Mouse (Mus musculus): ENCODE data around the gene Ctrc.
A peak's percentile ranks its signal among the peaks of the same experiment; 100 is the strongest.

The Ctrc gene

DNA sequence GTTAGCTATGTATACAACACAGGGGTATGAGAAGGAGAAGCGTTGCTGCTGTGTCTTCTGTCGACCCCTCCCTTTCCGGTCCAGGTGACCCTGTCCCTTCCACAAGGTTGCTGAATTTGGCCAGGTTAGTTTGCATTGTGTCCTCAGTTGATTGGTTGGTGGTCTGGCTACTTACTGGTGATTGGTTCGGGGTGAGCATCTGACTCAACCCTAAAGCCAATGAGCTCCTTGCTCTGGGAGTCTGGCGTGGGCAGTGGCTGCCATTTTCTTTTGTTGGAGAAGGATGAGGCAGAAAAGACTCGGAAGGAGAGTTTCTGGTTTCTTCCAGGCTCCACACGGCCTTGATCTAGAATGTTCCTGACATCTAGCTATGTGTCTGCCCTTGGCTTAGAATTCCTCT, 26.8 kb downstream of the Ctrc start:
- DNase-seq (ENCODE audit: low spot score) = no peak

DNA sequence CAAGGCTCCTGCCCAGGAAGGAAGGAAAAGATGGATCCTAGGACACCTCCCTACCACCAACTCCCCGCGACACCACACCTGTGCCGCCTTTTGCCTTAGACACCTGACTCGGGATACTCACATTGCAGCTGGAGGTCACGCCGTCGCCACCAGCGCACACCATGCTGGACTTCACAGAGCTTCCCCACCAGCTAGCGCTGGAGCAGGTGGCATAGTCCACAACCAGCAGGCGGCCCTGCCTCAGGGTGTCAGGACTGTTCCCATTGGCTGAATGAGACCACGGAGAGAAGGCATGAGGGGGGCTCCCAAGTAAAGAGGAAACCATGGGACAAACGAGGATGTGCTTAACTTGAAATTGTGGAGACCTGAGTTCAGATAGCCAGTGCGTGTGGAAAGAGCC, 27.3 kb downstream of the Ctrc start:
- DNase-seq (ENCODE audit: low spot score) = no peak

- DNase-seq (ENCODE audit: low spot score) = no peak
Measured at GRCm38 (mm10) chr4:141817706-141818105, 28.5 kb downstream of the Ctrc start.

DNA sequence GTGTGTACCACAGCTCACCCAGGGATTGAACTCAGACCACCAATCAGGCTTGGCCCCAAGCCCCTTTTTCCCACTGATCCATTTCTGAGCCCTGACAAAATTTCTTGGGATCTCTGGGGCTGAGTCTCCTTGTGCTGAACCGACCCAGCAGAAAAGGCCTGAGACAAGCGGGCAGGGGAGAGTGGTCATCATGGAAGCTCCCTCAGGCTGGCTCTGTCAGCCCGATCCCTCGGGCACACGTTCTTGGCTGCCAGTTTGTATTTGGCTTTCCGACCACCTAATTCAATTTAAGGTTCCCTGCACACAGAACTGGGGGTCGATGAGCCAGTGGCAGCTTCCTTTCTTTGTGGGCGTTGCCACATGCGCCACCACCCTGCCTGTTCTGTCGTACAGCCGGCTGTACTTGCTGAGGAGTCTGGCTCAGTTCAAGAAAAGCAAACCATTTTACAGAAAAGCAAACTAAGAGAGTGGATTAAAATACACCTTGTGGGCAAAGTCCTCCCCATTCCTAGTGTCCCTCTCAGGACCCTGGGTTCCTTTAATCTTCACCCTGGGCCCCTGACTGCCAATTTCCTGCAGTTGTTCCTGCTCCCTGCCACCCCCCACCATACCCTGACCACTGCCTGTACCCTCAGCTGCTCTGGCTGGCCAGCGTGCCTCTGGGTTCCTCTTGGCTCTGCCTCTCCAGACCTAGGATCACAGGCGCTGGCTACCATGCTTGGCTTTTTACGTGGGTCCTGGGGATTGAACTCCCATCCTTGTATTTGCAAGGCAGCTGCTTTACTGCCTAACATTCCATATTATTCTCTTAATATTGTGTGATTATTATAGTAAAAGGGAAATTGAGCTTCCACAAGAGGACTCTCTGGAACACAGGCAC, 29.1 kb downstream of the Ctrc start:
- DNase-seq (ENCODE audit: low spot score) = no peak

- no peak for DNase-seq (ENCODE audit: low spot score)
Measured at GRCm38 (mm10) chr4:141816267-141816666, 29.9 kb downstream of the Ctrc start.

DNA sequence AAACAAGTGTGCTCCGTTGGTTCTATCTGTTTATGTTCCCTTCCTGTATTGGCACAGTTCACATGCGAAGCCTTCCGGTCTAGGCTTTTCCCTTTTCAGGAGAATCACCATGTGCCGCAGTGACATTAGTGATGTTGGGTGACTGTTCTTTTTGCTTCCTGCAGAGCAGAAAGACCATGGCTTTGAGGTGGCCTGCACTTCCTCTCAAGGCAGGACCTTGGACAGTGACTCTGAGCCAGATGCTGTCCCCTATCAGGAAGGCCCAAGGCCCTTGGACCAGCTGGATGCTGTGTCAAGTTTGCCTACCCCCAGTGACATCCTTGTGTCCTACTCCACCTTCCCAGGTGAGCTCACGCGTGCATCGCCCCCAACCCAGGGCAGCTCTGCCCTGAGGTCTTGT, 34.8 kb downstream of the Ctrc start:
- no peak for DNase-seq (ENCODE audit: low spot score)

DNA sequence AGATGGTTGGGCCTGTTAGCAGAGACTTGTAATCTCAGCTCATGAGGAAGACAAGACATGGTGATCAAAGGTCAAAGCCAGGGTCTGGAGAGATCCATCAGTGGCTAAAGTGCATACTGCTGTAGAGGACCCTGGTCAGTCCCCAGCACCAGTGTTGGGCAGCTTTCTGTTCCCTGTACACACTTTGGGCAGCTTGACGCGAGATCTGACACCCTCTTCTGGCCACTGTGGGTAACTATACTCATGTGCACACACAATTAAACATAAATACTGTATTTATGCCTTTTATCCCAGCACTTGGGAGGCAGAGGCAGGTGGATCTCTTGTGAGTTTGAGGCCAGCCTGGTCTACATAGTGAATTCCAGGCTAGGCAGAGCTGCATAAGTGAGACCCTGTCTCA, 35.2 kb downstream of the Ctrc start:
- no peak for DNase-seq (ENCODE audit: low spot score)

DNA sequence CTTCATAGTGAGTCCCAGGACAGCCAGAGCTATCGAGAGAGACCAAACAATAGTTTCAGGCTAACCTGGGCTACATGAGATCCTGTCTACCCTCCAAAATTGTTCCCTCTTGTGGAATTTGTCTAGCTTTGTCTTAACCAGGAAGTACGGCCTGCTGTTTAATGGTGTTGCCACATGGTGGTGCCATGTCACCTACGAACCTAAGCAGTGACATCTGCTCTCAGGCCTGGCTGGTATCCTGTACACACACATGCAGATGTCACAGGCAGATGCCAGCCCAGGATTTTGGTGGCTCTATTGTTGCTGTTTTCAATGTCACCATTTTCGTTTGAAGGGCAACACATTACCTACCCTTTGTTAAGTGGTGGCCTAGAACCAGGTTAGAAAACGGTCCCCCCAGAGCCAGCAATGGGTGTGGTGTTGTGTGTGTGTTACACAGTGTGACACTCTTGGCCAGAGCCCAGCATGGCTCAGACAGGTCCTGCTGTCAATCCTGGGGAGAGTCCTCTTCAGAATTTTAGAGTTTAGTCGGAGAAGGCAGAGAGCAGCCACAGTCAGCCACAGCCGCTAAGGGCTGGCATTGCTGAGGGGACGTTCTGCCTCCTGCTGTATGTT, 36.2 kb downstream of the Ctrc start:
- no peak for DNase-seq (ENCODE audit: low spot score)

DNA sequence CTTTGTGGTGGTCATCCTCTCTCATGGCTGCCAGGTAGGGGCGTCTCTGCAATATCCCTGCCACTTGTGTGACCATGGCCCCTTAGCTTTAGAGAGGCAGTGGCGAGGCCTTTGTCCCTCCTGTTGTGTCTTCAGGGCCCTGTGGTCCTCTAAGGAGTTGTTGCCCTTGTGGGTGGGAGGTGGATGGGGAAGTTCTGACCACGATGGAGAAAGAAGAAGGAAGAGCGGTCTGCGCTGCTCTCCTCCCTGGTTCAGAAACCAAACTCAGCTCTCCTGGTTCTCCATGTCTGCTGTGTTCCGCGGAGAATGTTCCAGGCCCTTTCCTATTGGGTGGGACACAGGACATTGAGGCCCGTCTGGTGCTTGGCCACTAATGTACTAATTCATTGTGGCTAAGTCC, 40.3 kb downstream of the Ctrc start:
- no peak for DNase-seq (ENCODE audit: low spot score)

DNA sequence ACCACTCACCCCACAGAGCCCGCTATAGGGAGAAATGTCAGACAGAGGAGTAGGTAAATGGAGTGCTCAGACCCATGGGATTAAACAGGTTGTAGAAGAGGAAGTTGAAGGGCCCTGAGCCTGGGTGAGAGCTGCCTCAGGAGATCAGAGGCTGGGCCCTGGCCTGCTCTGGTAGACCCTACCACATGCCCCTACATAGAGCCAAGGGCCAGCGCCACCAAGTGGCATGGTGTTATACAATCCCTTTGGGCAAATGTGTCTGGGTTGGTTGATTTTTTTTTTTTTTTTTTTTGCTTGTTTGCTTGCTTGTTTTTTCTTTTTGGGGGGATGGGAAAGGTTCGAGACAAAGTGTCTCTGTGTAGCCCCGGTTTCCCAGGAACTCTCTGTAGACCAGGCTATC, 42.1 kb downstream of the Ctrc start:
- no peak for DNase-seq (ENCODE audit: low spot score)

DNA sequence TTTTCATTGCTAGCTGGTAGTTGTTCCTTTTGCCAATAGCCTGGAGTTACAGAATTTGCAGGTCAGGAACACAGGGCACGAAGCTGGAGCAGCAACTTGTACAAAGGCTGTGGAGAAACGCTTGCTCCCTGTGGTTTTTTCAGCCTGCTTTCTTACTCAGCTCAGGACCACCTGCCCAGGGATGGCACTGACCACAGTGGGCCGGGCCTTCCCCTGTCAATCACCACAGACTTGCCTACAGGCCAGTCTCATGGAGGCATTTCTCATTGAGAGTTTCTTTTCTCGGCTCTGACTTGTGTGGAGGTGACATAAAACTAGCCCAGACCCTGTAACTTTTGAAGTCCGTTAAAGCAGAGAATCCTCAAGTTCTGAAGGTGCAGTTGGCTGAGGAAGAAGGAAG, 48.6 kb downstream of the Ctrc start:
- DNase-seq (ENCODE audit: low spot score) = no peak

DNA sequence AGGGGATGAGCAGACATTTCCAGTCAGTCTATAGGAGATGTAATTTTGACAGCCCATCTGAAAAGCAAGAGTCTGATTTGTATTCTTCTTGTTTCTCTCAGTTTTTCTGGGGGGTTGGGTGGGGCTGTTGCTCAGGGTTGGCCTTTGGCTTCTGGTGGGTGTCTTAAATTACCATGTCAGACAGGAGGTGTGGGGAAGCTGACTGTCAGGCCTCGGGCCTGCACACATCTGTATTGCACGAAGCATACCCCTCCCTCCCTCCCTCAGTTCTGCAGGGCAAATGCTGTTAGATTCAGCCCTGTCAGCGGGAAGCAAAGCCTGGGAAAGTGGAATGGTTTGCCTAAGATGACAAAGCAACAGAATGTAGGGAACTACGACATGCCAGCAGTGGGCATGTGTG, 49.2 kb downstream of the Ctrc start:
- DNase-seq (ENCODE audit: low spot score) = no peak

GRCm38 (mm10) chr4:141796356-141796755, 49.8 kb downstream of the Ctrc start:
- DNase-seq (ENCODE audit: low spot score) = no peak

DNA sequence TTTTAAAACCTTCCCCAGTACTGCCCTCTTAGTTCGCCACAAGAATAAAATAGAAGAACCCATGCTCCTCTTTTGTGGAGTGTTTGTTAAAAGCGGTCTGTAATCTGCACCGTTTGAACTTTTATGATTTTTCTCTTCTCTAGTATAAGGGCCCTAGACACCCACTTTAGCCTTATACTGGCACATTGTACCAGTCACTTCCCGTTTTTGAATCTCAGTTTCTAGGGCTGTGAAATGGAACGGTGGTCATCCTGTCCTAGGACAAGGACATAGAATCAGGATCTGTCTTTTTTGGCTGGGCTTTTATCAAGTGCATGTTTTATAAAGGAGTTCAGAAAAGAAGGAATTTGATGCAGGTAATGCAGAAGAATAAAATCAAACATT, 52.0 kb downstream of the Ctrc start:
- DNase-seq (ENCODE audit: low spot score) = no peak

GRCm38 (mm10) chr4:141793282-141794151, 52.6 kb downstream of the Ctrc start, which contains the start of gene Casp9:
TSS of gene Casp9 (plus strand) at chr4:141793612.
- peak; percentile 100 for DNase-seq (ENCODE audit: low spot score)

GRCm38 (mm10) chr4:141792554-141793281, 53.4 kb downstream of the Ctrc start:
- no peak for DNase-seq (ENCODE audit: low spot score)

- no peak for DNase-seq (ENCODE audit: low spot score)
Measured at GRCm38 (mm10) chr4:141791951-141792350, 54.2 kb downstream of the Ctrc start.

- DNase-seq (ENCODE audit: low spot score) = no peak
Measured at GRCm38 (mm10) chr4:141791486-141791885, 54.7 kb downstream of the Ctrc start.

DNA sequence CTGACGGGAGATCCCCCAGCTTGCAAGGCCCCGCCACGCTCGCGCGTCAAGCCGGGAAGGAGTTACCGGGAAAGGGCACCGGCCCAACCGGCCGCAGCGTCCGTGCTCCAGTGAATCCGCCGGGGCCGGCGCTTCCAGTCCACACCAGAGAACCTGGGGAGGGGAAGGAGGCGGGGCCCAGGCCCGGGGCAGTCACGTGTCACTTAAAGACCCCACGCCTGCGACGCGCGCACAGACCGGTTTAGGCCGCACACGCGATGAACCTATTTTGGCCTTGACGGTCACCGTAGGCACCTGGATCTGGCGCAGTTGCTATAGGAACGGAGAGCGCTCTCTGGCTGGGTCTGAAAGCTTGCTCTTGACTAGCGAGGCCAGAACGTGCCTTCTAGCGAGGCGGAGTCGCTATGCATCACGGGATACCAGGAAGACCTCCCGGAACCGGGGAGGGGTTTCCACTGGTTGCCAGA, 55.6 kb downstream of the Ctrc start, which contains the start of gene Dnajc16:
Gene Dnajc16 (minus strand): TSS at position 408 of the 467 bp plus-strand sequence.
- peak; percentile 99 for DNase-seq (ENCODE audit: low spot score)

DNA sequence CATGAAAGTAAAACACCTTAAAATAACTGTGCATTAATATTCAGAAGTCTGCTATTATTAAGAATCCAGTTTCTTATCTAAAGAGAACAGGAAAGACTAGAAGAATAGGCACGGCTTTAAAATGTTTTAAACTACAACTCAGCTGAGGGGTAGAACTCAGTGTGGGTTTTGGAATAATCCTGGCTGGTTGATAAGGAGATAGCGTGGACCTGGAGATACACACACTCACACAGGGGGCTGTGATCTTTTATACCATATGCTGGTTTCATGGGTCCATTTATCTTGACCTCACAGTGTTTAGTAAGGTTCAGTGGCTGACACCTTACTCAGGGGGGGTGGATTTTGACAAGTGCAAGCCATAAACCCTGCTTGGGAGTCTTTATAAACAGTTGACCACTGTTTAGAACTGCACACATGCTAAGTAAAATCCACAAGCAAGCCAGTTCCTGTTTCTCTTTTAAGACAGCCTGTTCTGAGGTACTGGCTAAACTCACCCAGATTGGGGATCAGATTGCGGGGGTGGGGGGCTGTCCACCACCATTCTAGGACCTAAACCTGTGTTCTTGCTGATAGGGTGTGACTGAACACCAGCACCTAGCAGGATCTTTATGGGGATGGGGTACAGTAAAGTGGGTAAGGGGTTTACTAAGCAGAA, 56.5 kb downstream of the Ctrc start:
- DNase-seq (ENCODE audit: low spot score) = no peak

DNA sequence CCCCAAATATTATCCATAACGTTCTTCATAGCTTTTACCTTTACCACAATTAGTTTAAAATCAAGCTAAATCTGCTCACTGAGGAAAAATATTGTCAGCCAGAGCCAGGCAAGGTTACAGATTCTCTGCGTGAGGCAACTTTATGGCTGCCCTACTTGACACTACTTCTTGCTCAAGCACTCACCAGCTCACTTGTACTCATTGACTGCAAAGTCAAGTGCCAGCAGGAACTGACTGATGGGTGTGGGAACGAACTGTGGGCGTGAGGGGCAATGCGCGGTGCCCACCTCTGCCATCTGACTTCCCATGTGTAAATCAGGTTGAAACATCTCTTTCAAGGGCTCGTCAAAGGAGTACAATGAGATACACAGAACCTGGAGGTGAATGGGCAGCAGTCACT, 58.7 kb downstream of the Ctrc start:
- no peak for DNase-seq (ENCODE audit: low spot score)

All from yolk sac, embryonic 10.5 days (tissue).